Mouse (Mus musculus) Patski (cell line): ENCODE results near the gene Nob1. TPM values are rescaled to one million over a fixed set of nuclear protein-coding genes. Genes with fewer than 3 reads are reported as not detected.

Experiments used
- ATAC-seq: fragments of 100-300 bp; one replicate; pipeline ENCODE4 v1.8.0; 2021
- CTCF ChIA-PET: fragments of 350-600 bp; sonication (Branson Sonifier 250); formaldehyde crosslinking; loops from one replicate; lab custom pipeline; 2022; ENCODE audit warnings: inconsistent platforms; lab: Charles Lee
- POLR2A ChIA-PET: fragments of 350-600 bp; sonication (Branson Sonifier 250); formaldehyde crosslinking; loops from one replicate; lab custom pipeline; 2022; ENCODE audit warnings: antibody characterized with exemption, inconsistent platforms; lab: Charles Lee
- DNase-seq: peaks from one replicate; pipeline ENCODE4 v3.0.0-alpha.2; 2011; ENCODE audit warnings: low read depth, low spot score
- H3K27me3 ChIP-seq: fragments of 371-371 bp; one replicate; pipeline ENCODE4 v1.5.1; 2021
- CTCF ChIP-seq: fragments of 100-300 bp; IDR thresholded peaks from one replicate; pipeline ENCODE4 v1.5.1; 2021
- in situ Hi-C: fragments of 300-500 bp; cut with MboI; formaldehyde crosslinking; loops from 3 replicates; pipeline ENCODE4 v1.11.1; 2018; ENCODE audit warnings: low pct_unique_long_range_greater_than_20kb, mixed read lengths
- polyA plus RNA-seq: library from polyadenylated mRNA; unstranded; gene quantifications from one replicate; pipeline ENCODE4 v1.2.3, GENCODE M21; 2021

The Nob1 gene
- polyA plus RNA-seq, 1 experiment from 2014 or later: 42.1 TPM

GRCm38 (mm10) chr8:107370311-107370710 is 54.5 kb downstream of the Nob1 start:
- no peak for ATAC-seq
- in situ Hi-C loops: no loop called here
- POLR2A ChIA-PET: interaction anchor here (0.9 kb wide), 1 partner anchor 9 kb away, joined by 3 read pairs; no protein-coding TSS in a partner anchor
- TF ChIP-seq CTCF: no peak
- CTCF ChIA-PET: interaction anchor here (0.8 to 1.2 kb wide), 2 partner anchors 12 to 25 kb away, joined by 3 read pairs; no protein-coding TSS in a partner anchor
- H3K27me3 ChIP-seq: no peaks in the 10 kb centered on the region
- DNase-seq: no peak

Other genes with a start within 250 kb of the Nob1 start
- 113 TPM for gene Nfat5, start 131.6 kb downstream of the Nob1 start, polyA plus RNA-seq
- gene Nqo1, start 21.8 kb downstream of the Nob1 start, polyA plus RNA-seq: 1.0 TPM
- 26.9 TPM for gene Wwp2, start 11.3 kb upstream of the Nob1 start, polyA plus RNA-seq
- gene Psmd7, start 163.4 kb upstream of the Nob1 start, polyA plus RNA-seq: 169 TPM